Mouse (Mus musculus) neural tube, embryonic 13.5 days (tissue): ENCODE results near the gene Gjb3. TPM values are rescaled to one million over a fixed set of nuclear protein-coding genes. Genes with fewer than 3 reads are reported as not detected.

Experiments used
- ATAC-seq: fragments of 200-750 bp; cut with Nextera tagmentation; 2 replicates; pipeline ENCODE4 v1.8.0; 2017; ENCODE audit warnings: low read depth, mild to moderate bottlenecking, moderate TSS enrichment, moderate library complexity
- H3K27ac ChIP-seq: fragments of 300-500 bp; sonication (generic); replicated peaks from 2 replicates; pipeline ENCODE4 v1.5.1; 2015; ENCODE audit warnings: moderate library complexity, mild to moderate bottlenecking, inconsistent platforms
- H3K27me3 ChIP-seq: fragments of 300-500 bp; sonication (generic); 2 replicates; pipeline ENCODE4 v1.6.1; 2015; ENCODE audit warnings: mild to moderate bottlenecking, inconsistent platforms
- H3K36me3 ChIP-seq: fragments of 300-500 bp; sonication (generic); 2 replicates; pipeline ENCODE4 v1.6.1; 2015; ENCODE audit warnings: mild to moderate bottlenecking, inconsistent platforms
- H3K4me1 ChIP-seq: fragments of 300-500 bp; sonication (generic); replicated peaks from 2 replicates; pipeline ENCODE4 v1.6.1; 2015; ENCODE audit warnings: inconsistent platforms
- H3K4me2 ChIP-seq: fragments of 300-500 bp; sonication (generic); 2 replicates; pipeline ENCODE4 v1.6.1; 2015; ENCODE audit warnings: inconsistent platforms, mild to moderate bottlenecking, moderate library complexity
- H3K4me3 ChIP-seq: fragments of 300-500 bp; sonication (generic); 2 replicates; pipeline ENCODE4 v1.5.1; 2015; ENCODE audit warnings: mild to moderate bottlenecking, inconsistent platforms
- H3K9ac ChIP-seq: fragments of 300-500 bp; sonication (generic); 2 replicates; pipeline ENCODE4 v1.6.1; 2015; ENCODE audit warnings: moderate library complexity, mild to moderate bottlenecking, inconsistent platforms
- H3K9me3 ChIP-seq: fragments of 300-500 bp; sonication (generic); 2 replicates; pipeline ENCODE4 v1.6.1; 2016; ENCODE audit warnings: inconsistent platforms
- WGBS: fragments of 180-500 bp; shearing (Covaris S2); methylation state at CpG from one replicate; pipeline ENCODE4 v1.1.7; 2015; 5-methylcytosine and 5-hydroxymethylcytosine counted together
- polyA plus RNA-seq: library from polyadenylated mRNA; unstranded; fragments of >200 nt; fragmentation: Nextera tagmentation; extraction: Ambion mirVana; gene quantifications from 2 replicates; pipeline ENCODE4 v1.2.1, GENCODE M21; 2015

The Gjb3 gene
- polyA plus RNA-seq, 1 experiment from 2014 or later = not detected

DNA sequence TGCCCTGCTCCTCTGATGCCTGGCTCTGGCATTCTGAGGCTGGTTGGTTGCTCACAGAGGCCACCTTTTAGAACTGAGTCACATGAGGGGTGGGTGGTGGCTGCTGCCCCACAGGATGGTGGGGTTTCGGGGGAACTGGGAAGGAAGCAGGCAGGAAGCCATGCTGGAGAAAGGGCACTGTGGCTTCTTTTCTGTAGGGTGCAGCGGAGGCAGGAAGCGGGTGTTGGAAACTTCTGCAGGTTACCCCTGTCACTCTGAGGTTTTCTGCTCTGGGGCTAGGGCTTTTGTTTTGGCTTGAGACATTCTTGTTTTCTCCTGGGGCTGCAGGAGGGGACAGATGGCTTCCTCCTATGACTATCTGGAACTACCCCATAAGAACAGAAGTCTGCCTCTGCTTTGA lies 31.9 kb upstream of the Gjb3 start:
- H3K4me3 ChIP-seq = no peak overlapping the region
- H3K36me3 ChIP-seq = no peaks in the 10 kb centered on the region
- H3K4me2 ChIP-seq = no peak overlapping the region
- H3K27ac ChIP-seq = no peak overlapping the region
- no peaks in the 10 kb centered on the region for H3K9me3 ChIP-seq
- 83% methylated on average over 3 of the region's 3 CpGs for WGBS
- H3K9ac ChIP-seq = no peak overlapping the region
- no peak for ATAC-seq
- H3K4me1 ChIP-seq = peaks cover 23% of the 10 kb centered on the region; the same call in 1 of the 2 replicates
- H3K27me3 ChIP-seq = no peaks in the 10 kb centered on the region

DNA sequence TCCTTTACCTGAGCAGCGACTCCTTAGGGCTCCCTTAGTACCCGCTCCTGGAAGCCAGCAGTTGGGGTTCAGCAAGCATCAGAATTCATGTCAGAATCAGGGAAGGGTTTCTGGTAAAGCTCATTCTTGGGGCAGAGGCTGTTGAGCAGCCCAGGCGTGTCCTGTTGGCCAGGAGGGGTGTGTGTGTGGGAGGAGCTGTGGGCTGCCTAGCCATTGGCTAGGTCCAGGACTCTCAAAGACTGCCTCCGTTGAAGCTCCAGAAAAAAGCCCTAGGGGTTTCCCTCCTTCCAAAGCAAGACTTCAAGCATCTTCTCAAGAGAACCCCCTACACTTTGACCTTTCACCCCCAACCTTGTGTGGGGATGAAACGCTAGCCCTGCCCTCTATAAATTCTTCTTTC lies 27.4 kb upstream of the Gjb3 start, which contains the start of gene Gjb5:
TSS of gene Gjb5 (minus strand) at position 164 of the 400 bp plus-strand sequence.
- Histone ChIP-seq H3K4me1 (0 out of 2 replicates have a peak, but pooled peaks cover 19% of the 10 kb centered on the region), H3K27ac (no peak within 1 kb of the TSS), H3K9me3 (no peaks in the 10 kb centered on the region), H3K36me3 (no peaks in the 10 kb centered on the region), H3K4me3 (no peak within 1 kb of the TSS), H3K4me2 (0 out of 2 replicates have a peak within 1 kb of the TSS, but pooled peaks have one; percentile 7), H3K27me3 (no peaks in the 10 kb centered on the region), H3K9ac (no peak within 1 kb of the TSS)
- ATAC-seq = no peak
- WGBS = 30% methylated on average over 5 of the region's 5 CpGs

DNA sequence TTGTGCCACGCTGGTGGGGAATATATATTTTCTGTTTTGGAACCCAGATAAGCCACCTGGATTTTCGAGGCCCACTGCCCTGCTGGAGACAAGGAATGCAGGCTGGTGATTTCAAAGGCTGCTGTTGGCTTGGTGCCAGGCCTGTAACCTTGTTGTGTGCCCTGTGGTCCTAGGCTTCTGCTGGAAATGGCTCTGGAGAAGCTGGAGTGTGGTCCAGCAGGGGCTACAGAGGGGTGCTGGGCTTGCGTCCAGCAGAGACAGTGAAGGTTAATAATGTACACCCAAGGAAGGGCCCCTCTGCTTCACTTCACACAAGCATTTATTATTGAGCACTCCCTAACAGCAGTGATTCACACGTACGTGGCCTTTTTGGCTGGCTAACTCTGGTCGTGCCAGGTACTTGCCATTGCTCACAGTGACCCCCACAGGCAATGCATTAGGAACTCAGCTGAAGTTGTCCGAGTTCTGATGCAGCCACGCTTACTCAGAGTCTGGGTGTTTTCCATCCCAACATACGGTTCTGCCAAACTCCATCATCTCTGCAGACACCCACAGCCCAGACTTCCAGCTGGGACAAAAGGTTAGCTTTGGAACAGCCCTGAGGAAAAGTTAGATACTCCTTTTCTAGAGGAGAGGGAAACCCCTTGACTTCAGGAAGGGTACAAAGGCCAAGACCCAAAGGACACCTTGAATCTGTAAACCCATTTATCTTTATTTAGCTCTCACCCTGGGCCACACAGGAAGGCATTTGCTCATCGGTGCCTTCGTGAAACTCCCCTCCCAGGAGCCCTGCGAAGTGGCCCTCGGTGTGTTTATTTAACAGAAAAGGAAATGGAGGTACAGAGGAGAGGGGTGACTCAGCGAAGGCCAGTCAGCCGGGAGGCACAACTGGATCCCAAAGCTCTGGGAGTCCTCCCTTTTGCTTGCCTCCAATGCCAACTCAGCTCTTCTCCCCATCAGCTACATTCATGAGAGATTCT lies 24.2 kb upstream of the Gjb3 start:
- Histone ChIP-seq H3K4me2 (no peak overlapping the region), H3K27ac (no peak overlapping the region), H3K36me3 (no peaks in the 10 kb centered on the region), H3K9me3 (no peaks in the 10 kb centered on the region), H3K27me3 (no peaks in the 10 kb centered on the region), H3K4me3 (no peak overlapping the region), H3K4me1 (peaks cover 24% of the 10 kb centered on the region; the same call in 1 of the 2 replicates), H3K9ac (no peak overlapping the region)
- 74% methylated on average over 15 of the region's 15 CpGs for WGBS
- no peak for ATAC-seq

DNA sequence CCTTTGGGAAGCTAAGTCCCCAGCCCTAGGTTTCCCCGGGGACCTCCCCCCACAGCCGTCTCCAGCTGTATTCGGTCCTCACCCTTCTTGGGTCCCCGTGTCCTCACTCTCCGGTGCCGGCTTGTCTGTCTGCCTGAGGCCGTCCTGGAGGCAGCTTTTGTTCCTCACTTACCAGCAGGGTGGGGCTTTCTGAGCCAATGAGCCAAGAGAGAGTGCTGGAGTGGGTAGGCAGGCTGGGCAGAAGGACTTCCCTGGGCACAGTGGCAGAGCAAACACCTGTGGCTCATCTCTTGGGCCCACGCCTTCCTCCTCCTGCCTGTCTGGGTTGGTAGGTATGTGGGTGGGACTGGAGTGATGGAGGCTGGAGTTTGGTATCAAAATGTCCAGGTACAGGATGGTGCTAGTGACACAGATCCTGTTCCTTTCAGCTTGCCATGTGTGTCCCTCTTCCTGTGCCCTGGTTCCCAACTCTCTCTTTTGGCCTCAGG lies 23.4 kb upstream of the Gjb3 start, which contains the start of gene Gjb4:
TSS of gene Gjb4 (minus strand) at position 131 of the 488 bp plus-strand sequence.
- Histone ChIP-seq H3K9me3 (no peaks in the 10 kb centered on the region), H3K4me3 (no peak within 1 kb of the TSS), H3K27ac (no peak within 1 kb of the TSS), H3K9ac (no peak within 1 kb of the TSS), H3K4me2 (no peak within 1 kb of the TSS), H3K27me3 (no peaks in the 10 kb centered on the region), H3K36me3 (no peaks in the 10 kb centered on the region), H3K4me1 (peaks cover 24% of the 10 kb centered on the region; the same call in 1 of the 2 replicates)
- no peak for ATAC-seq
- whole genome bisulfite sequencing = 49% methylated on average over 8 of the region's 8 CpGs

DNA sequence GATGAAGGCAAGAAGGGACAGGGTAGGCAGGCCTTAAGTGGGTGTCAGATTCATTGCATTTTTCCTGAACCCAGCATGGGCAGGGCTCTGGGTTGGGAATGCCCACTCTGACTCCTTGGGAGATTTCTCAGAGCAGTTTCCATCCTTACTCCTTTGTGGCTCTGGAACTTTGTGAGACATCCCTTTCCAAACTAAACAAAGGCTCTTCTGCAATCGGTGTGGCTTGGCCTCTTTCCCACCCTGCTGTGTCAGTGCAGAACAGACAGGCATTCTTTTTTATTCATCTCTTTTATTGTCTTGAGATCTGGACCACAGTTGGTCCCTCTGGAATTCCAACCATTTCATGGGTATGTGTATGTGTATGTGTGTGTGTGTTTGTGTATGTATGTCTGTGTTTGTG lies 21.9 kb upstream of the Gjb3 start:
- H3K4me3 ChIP-seq = no peak overlapping the region
- ATAC-seq = no peak
- no peaks in the 10 kb centered on the region for H3K27me3 ChIP-seq
- H3K9me3 ChIP-seq = no peaks in the 10 kb centered on the region
- no peak overlapping the region for H3K27ac ChIP-seq
- WGBS = 23% methylated on average over 1 of the region's 1 CpGs
- peaks cover 16% of the 10 kb centered on the region; the same call in 1 of the 2 replicates for H3K4me1 ChIP-seq
- no peaks in the 10 kb centered on the region for H3K36me3 ChIP-seq
- H3K4me2 ChIP-seq = no peak overlapping the region
- H3K9ac ChIP-seq = no peak overlapping the region

DNA sequence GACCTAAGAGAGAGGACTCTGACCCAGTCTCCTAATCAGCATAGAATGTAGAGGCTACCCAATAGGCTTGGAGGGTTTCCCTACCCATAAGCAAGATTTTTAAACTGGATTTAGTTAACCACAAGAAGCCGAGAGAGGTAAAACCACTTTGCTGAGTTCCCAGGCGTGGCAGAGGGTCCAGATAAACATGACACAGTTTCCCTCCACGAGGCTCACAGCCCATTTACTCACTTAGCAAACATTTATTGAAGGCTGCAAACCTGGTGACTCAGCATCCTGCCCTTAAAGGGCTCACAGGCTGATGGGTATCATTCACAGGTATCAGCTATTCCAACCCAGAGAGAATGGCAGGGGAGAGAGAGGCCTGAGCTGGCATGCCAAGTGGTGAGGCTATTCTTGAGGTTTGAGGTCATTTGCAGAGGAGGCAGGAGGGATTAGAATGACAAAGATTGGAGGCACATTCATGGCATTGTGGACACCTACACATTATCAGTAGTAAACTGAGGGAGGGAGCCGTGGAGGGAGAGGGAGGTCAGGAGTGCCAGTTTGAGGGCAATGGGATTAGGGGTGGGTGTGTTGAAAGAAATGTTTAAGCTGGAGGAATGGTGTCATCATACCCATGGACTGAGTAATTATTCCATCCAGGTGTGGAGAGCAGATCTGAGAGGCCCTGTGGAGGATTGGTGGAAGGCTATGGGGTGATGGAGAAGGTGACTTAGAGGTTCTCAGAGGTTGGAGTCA lies 19.1 kb upstream of the Gjb3 start:
- Histone ChIP-seq H3K9ac (no peak overlapping the region), H3K9me3 (no peaks in the 10 kb centered on the region), H3K4me2 (no peak overlapping the region), H3K27me3 (no peaks in the 10 kb centered on the region), H3K4me3 (no peak overlapping the region), H3K27ac (no peak overlapping the region), H3K36me3 (no peaks in the 10 kb centered on the region), H3K4me1 (peaks cover 16% of the 10 kb centered on the region; the same call in 1 of the 2 replicates)
- WGBS = 70% methylated on average over 4 of the region's 4 CpGs
- no peak for ATAC-seq

DNA sequence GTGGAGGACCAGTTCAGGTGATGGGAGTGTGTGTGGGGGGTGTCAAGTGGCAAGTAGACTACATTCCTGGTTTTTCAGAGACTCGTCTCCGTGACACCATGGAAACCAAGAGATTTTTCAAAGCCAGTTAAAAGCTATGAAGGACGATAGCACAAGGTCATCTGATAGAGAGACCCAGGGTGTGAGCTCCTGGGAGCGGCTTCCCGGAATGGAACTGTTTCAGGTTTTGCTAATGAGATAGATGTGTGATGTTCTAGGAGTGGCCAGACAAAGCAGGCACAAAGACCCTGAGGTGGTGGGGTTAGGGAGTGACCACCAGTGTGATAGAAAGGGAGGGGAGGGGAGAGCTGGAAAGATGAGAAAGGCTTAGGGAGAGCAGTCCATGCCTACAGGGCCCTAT lies 14.4 kb upstream of the Gjb3 start:
- no peak overlapping the region for H3K27ac ChIP-seq
- no peak for ATAC-seq
- H3K4me2 ChIP-seq = no peak overlapping the region
- no peak overlapping the region for H3K4me3 ChIP-seq
- no peaks in the 10 kb centered on the region for H3K4me1 ChIP-seq
- H3K36me3 ChIP-seq = no peaks in the 10 kb centered on the region
- H3K27me3 ChIP-seq = no peaks in the 10 kb centered on the region
- no peaks in the 10 kb centered on the region for H3K9me3 ChIP-seq
- WGBS = 85% methylated on average over 5 of the region's 5 CpGs
- no peak overlapping the region for H3K9ac ChIP-seq

DNA sequence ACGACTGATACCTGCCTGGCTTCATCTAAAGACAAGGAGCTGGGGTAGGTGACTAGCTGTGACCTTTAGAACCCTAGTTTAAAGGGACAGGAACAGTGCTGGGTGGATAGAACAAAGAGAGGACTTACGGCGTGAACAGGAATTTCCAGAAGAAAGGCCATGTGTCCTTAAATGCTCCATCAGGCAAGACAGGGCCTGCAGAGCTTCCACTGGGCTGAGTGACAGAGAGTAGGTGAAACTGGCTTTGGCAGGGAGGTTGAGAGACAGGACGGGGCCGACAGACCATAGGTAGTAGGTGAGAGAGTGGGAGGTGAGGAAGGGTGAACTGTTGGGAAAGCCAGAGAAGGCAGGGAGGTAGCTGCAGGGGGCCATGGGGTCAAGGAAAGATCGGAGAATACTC lies 10.7 kb upstream of the Gjb3 start:
- Histone ChIP-seq H3K4me2 (no peak overlapping the region), H3K36me3 (no peaks in the 10 kb centered on the region), H3K27ac (no peak overlapping the region), H3K4me1 (no peaks in the 10 kb centered on the region), H3K4me3 (no peak overlapping the region), H3K9ac (no peak overlapping the region), H3K27me3 (no peaks in the 10 kb centered on the region), H3K9me3 (no peaks in the 10 kb centered on the region)
- WGBS = 68% methylated on average over 6 of the region's 6 CpGs
- no peak for ATAC-seq

DNA sequence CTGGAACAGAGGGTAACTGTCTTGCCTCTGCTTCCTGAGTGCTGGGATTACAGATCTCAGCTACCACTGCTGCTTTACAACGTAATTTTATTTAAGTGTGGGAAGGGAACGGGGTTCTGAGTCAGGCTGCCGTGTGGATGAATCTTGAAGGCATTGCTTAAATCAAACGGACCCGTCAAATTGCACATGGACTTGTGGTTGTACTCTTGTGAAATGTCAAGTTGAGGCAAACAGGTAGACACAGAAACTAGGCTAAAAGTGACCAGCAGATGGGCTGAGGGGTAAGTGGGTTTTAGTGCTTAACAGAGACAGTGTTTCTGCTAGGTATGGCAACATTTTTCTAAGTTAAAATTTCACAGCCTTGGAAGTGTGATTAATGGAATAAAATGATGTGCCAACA lies 7.0 kb upstream of the Gjb3 start:
- H3K27ac ChIP-seq = no peak overlapping the region
- no peak overlapping the region for H3K9ac ChIP-seq
- no peak for ATAC-seq
- no peak overlapping the region for H3K4me3 ChIP-seq
- 86% methylated on average over 5 of the region's 5 CpGs for WGBS
- H3K9me3 ChIP-seq = no peaks in the 10 kb centered on the region
- no peaks in the 10 kb centered on the region for H3K4me1 ChIP-seq
- peaks cover 3% of the 10 kb centered on the region for H3K27me3 ChIP-seq
- no peak overlapping the region for H3K4me2 ChIP-seq
- H3K36me3 ChIP-seq = no peaks in the 10 kb centered on the region

DNA sequence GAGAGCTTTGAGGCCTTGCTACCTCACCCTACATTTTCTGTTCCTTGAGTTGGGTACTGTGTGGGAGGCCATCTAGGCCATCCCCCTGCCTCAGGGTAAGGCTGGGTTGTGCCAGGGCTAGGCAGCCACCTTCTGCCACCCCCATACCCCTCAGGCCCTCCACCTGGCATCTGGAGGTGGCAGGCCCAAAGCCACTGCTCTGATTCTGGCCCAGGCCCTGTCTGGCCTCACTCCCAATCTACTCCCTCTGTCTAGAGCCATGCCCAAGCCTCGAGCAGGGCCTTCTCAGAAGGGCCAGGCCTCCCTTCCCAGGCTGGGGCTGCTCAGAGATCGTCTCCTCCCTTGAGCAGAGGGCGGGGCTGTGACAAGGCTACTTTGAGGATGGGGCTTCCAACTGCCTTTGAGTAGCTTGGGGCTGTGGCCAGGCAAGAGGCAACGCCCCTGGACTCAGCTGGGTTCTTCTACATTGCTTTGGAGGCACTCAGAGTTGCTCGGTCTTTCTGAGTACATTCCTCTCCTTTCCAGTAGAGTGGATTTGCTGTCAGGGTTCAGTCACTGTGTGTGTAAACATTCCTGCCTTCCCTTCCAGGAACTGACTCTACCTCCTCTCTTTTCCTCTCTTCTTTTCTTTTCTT lies 4.3 kb upstream of the Gjb3 start:
- no peak overlapping the region for H3K4me3 ChIP-seq
- no peak overlapping the region for H3K4me2 ChIP-seq
- no peaks in the 10 kb centered on the region for H3K36me3 ChIP-seq
- 44% methylated on average over 5 of the region's 5 CpGs for WGBS
- peaks cover 30% of the 10 kb centered on the region for H3K27me3 ChIP-seq
- H3K9me3 ChIP-seq = no peaks in the 10 kb centered on the region
- H3K9ac ChIP-seq = no peak overlapping the region
- no peak overlapping the region for H3K27ac ChIP-seq
- no peak for ATAC-seq
- H3K4me1 ChIP-seq = peaks cover 19% of the 10 kb centered on the region

DNA sequence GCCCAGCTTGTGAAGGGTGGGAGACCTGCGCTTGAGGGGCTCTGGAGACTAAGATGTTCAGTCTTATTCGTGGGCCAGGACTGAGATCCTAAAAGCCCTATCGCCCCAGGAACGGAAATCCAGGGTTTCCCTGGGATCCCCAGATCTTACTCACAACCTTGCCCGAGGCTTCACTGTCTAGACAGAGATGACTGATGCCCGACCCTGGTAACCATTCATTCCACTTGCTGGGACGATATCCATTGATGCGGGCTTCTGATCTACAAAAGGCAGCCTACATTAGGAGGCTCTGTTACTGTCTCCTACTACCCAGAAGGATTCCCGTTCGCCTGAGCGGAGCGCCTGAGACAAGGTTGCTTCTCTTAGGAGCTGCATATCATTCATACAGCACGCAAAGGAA lies 527 bp upstream of the Gjb3 start:
- H3K9ac ChIP-seq = no peak overlapping the region
- ATAC-seq = no peak
- no peaks in the 10 kb centered on the region for H3K9me3 ChIP-seq
- H3K27ac ChIP-seq = no peak overlapping the region
- no peaks in the 10 kb centered on the region for H3K36me3 ChIP-seq
- peaks cover 23% of the 10 kb centered on the region for H3K4me1 ChIP-seq
- H3K4me2 ChIP-seq = no peak overlapping the region
- H3K27me3 ChIP-seq = peaks cover 58% of the 10 kb centered on the region
- 17% methylated on average over 13 of the region's 13 CpGs for whole genome bisulfite sequencing
- H3K4me3 ChIP-seq = no peak overlapping the region
